Mouse (Mus musculus) testis, adult 2 months (tissue): ENCODE results near the gene Alad.

Source experiments
- CTCF ChIP-seq: fragments of 200-500 bp; IDR thresholded peaks from 2 replicates; pipeline ENCODE4 v1.5.1; 2012; ENCODE audit warnings: low read depth, mild to moderate bottlenecking, inconsistent platforms, low read length, moderate library complexity; ENCODE audit not compliant: control insufficient read depth, insufficient read depth, insufficient replicate concordance
- POLR2A ChIP-seq: fragments of 200-500 bp; IDR thresholded peaks from 2 replicates; pipeline ENCODE4 v1.6.1; 2012; ENCODE audit warnings: low read depth, mild to moderate bottlenecking, inconsistent platforms, low read length, moderate library complexity; ENCODE audit not compliant: control insufficient read depth

GRCm38 (mm10) chr4:62501534-62501933 lies 18.2 kb downstream of the Alad start:
- TF ChIP-seq POLR2A: no peak
- no peak for TF ChIP-seq CTCF
